Mouse (Mus musculus) brown adipose tissue, adult 24 weeks (tissue): ENCODE results near the gene Ftl1. TPM values are rescaled to one million over a fixed set of nuclear protein-coding genes. Genes with fewer than 3 reads are reported as not detected.

ENCODE experiments used
- H3K27ac ChIP-seq: fragments of 200-500 bp; replicated peaks from 2 replicates; pipeline ENCODE4 v1.5.1; 2012; ENCODE audit warnings: low read depth, mild to moderate bottlenecking, low read length
- H3K4me1 ChIP-seq: fragments of 200-500 bp; 2 replicates; pipeline ENCODE4 v1.6.1; 2012; ENCODE audit warnings: low read length, mixed read lengths; ENCODE audit not compliant: control insufficient read depth, insufficient read depth, insufficient read length
- H3K4me3 ChIP-seq: fragments of 200-500 bp; 2 replicates; pipeline ENCODE4 v1.5.1; 2012; ENCODE audit warnings: low read depth, mild to moderate bottlenecking, low read length, moderate library complexity; ENCODE audit not compliant: insufficient read depth
- polyA plus RNA-seq: library from polyadenylated mRNA; stranded (reverse); fragments of >200 nt; gene quantifications from 2 replicates; pipeline ENCODE4 v1.2.4, GENCODE M21; 2012; ENCODE audit not compliant: missing spikeins, insufficient read depth, insufficient read length

Gene Ftl1
- polyA plus RNA-seq, 1 experiment, result 1,179 TPM

- H3K4me3 ChIP-seq, result no peak overlapping the region
- H3K27ac ChIP-seq, result no peak overlapping the region
- H3K4me1 ChIP-seq, result peaks cover 3% of the 10 kb centered on the region; the same call in 1 of the 2 replicates
Measured at GRCm38 (mm10) chr7:45417962-45418492, 41.7 kb downstream of the Ftl1 start.

- Histone ChIP-seq H3K4me3 (no peak overlapping the region), H3K4me1 (peaks cover 3% of the 10 kb centered on the region; the same call in 1 of the 2 replicates), H3K27ac (no peak overlapping the region)
Measured at GRCm38 (mm10) chr7:45415636-45416035, 44.0 kb downstream of the Ftl1 start.

GRCm38 (mm10) chr7:45414740-45415224 lies 44.9 kb downstream of the Ftl1 start:
- H3K27ac ChIP-seq, result no peak overlapping the region
- H3K4me3 ChIP-seq, result no peak overlapping the region
- H3K4me1 ChIP-seq, result peaks cover 3% of the 10 kb centered on the region; the same call in 1 of the 2 replicates

- Histone ChIP-seq H3K27ac (no peak overlapping the region), H3K4me3 (peak overlapping the region; percentile 35), H3K4me1 (peaks cover 3% of the 10 kb centered on the region; the same call in 1 of the 2 replicates)
Measured at GRCm38 (mm10) chr7:45413864-45414739, 45.6 kb downstream of the Ftl1 start.

GRCm38 (mm10) chr7:45413113-45413863 lies 46.4 kb downstream of the Ftl1 start, which contains the start of gene Ntf5:
Gene Ntf5 (plus strand): TSS chr7:45413695.
- H3K4me1 ChIP-seq, result peaks cover 3% of the 10 kb centered on the region; the same call in 1 of the 2 replicates
- peak within 1 kb of the TSS; percentile 39 for H3K4me3 ChIP-seq
- no peak within 1 kb of the TSS for H3K27ac ChIP-seq

GRCm38 (mm10) chr7:45412421-45412820 lies 47.3 kb downstream of the Ftl1 start:
- no peak overlapping the region for H3K4me3 ChIP-seq
- peaks cover 3% of the 10 kb centered on the region; the same call in 1 of the 2 replicates for H3K4me1 ChIP-seq
- no peak overlapping the region for H3K27ac ChIP-seq

GRCm38 (mm10) chr7:45409497-45410163 lies 50.1 kb downstream of the Ftl1 start:
- Histone ChIP-seq H3K4me3 (no peak overlapping the region), H3K4me1 (peaks cover 3% of the 10 kb centered on the region; the same call in 1 of the 2 replicates), H3K27ac (no peak overlapping the region)

GRCm38 (mm10) chr7:45408949-45409348 lies 50.7 kb downstream of the Ftl1 start:
- Histone ChIP-seq H3K4me3 (no peak overlapping the region), H3K27ac (no peak overlapping the region), H3K4me1 (peaks cover under 1% of the 10 kb centered on the region; the same call in 1 of the 2 replicates)

- H3K4me1 ChIP-seq, result no peaks in the 10 kb centered on the region; the same call in 1 of the 2 replicates
- H3K27ac ChIP-seq, result no peak overlapping the region
- H3K4me3 ChIP-seq, result no peak overlapping the region
Measured at GRCm38 (mm10) chr7:45408351-45408750, 51.3 kb downstream of the Ftl1 start.

Other genes with a start within 250 kb of the Ftl1 start
- gene Dkkl1, start 247.7 kb downstream of the Ftl1 start, polyA plus RNA-seq, result not detected in 2 replicates
- 3.2 and 4.9 TPM in 2 replicates for gene Tead2, start 244.1 kb downstream of the Ftl1 start, polyA plus RNA-seq
- 4.1 and 4.5 TPM in 2 replicates for gene Cd37, start 220.8 kb downstream of the Ftl1 start, polyA plus RNA-seq
- not detected in 2 replicates for gene Slc6a16, start 218.8 kb downstream of the Ftl1 start, polyA plus RNA-seq
- gene Slc6a21, start 182.4 kb downstream of the Ftl1 start, polyA plus RNA-seq, result not detected in 2 replicates
- 4.0 and 5.0 TPM in 2 replicates for gene Trpm4, start 126.1 kb downstream of the Ftl1 start, polyA plus RNA-seq
- 8.1 and 16.2 TPM in 2 replicates for gene Hrc, start 124.6 kb downstream of the Ftl1 start, polyA plus RNA-seq
- gene Ppfia3, start 92.9 kb downstream of the Ftl1 start, polyA plus RNA-seq, result not detected in 2 replicates
- gene Lin7b, start 89.3 kb downstream of the Ftl1 start, polyA plus RNA-seq, result not detected in 2 replicates
- gene Snrnp70, start 64.1 kb downstream of the Ftl1 start, polyA plus RNA-seq, result 69.0 and 82.7 TPM in 2 replicates
- 1.0 TPM in 1 of 2 replicates, not detected in the other for gene Kcna7, start 54.2 kb downstream of the Ftl1 start, polyA plus RNA-seq
- gene Ntf5, start 46.2 kb downstream of the Ftl1 start, polyA plus RNA-seq, result not detected in 2 replicates
- gene Lhb, start 39.1 kb downstream of the Ftl1 start, polyA plus RNA-seq, result not detected in 2 replicates
- gene Gys1, start 25.0 kb downstream of the Ftl1 start, polyA plus RNA-seq, result 90.6 and 112 TPM in 2 replicates
- gene Ruvbl2, start 21.8 kb downstream of the Ftl1 start, polyA plus RNA-seq, result 75.4 and 79.6 TPM in 2 replicates
- gene Bax, start 7.0 kb upstream of the Ftl1 start, polyA plus RNA-seq, result 20.1 and 26.9 TPM in 2 replicates
- gene Tulp2, start 22.0 kb upstream of the Ftl1 start, polyA plus RNA-seq, result not detected in 2 replicates
- gene Gm45808, start 26.9 kb upstream of the Ftl1 start, polyA plus RNA-seq, result 6.9 TPM in 1 of 2 replicates, not detected in the other
- gene Dhdh, start 28.9 kb upstream of the Ftl1 start, polyA plus RNA-seq, result 145 and 190 TPM in 2 replicates
- gene Nucb1, start 50.5 kb upstream of the Ftl1 start, polyA plus RNA-seq, result 78.6 and 108 TPM in 2 replicates
- 12.6 and 24.6 TPM in 2 replicates for gene Ppp1r15a, start 66.4 kb upstream of the Ftl1 start, polyA plus RNA-seq
- gene Plekha4, start 66.4 kb upstream of the Ftl1 start, polyA plus RNA-seq, result 1.9 and 3.3 TPM in 2 replicates
- not detected in 2 replicates for gene Hsd17b14, start 95.0 kb upstream of the Ftl1 start, polyA plus RNA-seq
- gene Bcat2, start 110.3 kb upstream of the Ftl1 start, polyA plus RNA-seq, result 82.0 and 135 TPM in 2 replicates
- 2.0 TPM in 1 of 2 replicates, not detected in the other for gene Fgf21, start 155.6 kb upstream of the Ftl1 start, polyA plus RNA-seq
- not detected in 2 replicates for gene Fut1, start 157.4 kb upstream of the Ftl1 start, polyA plus RNA-seq
- 0.63 TPM in 1 of 2 replicates, not detected in the other for gene Izumo1, start 161.9 kb upstream of the Ftl1 start, polyA plus RNA-seq
- gene Rasip1, start 167.6 kb upstream of the Ftl1 start, polyA plus RNA-seq, result 4.3 and 9.3 TPM in 2 replicates
- gene Mamstr, start 180.1 kb upstream of the Ftl1 start, polyA plus RNA-seq, result 1.5 TPM in 1 of 2 replicates, not detected in the other
- gene Fut2, start 206.5 kb upstream of the Ftl1 start, polyA plus RNA-seq, result not detected in 2 replicates
- gene Ntn5, start 224.1 kb upstream of the Ftl1 start, polyA plus RNA-seq, result not detected in 2 replicates
- not detected in 2 replicates for gene Sec1, start 234.5 kb upstream of the Ftl1 start, polyA plus RNA-seq
- gene Car11, start 240.0 kb upstream of the Ftl1 start, polyA plus RNA-seq, result 12.1 and 17.1 TPM in 2 replicates
- gene Dbp, start 245.2 kb upstream of the Ftl1 start, polyA plus RNA-seq, result 23.3 and 31.5 TPM in 2 replicates